Mouse (Mus musculus) midbrain, embryonic 16.5 days (tissue): ENCODE data around the gene Xdh. TPM values are rescaled to one million over a fixed set of nuclear protein-coding genes. Genes with fewer than 3 reads are reported as not detected.
"Not testable (repeated sequence)": the region's sequence is repeated elsewhere in the genome, so short reads cannot be mapped to it uniquely, and the experiment has no call there.

Experiments
- ATAC-seq: fragments of 200-750 bp; cut with Nextera tagmentation; 2 replicates; pipeline ENCODE4 v1.8.0; 2017; ENCODE audit warnings: moderate TSS enrichment
- H3K27ac ChIP-seq: fragments of 300-500 bp; sonication (generic); 2 replicates; pipeline ENCODE4 v1.5.1; 2014; ENCODE audit warnings: mild to moderate bottlenecking, low read length, mixed read lengths
- H3K27me3 ChIP-seq: fragments of 300-500 bp; sonication (generic); 2 replicates; pipeline ENCODE4 v1.6.1; 2014; ENCODE audit warnings: low read depth, low read length, mixed read lengths; ENCODE audit not compliant: control insufficient read depth, insufficient read depth
- H3K36me3 ChIP-seq: fragments of 300-500 bp; sonication (generic); 2 replicates; pipeline ENCODE4 v1.6.1; 2014; ENCODE audit warnings: mild to moderate bottlenecking, low read length, moderate library complexity, mixed read lengths; ENCODE audit not compliant: control insufficient read depth, insufficient read depth
- H3K4me1 ChIP-seq: fragments of 300-500 bp; sonication (generic); 2 replicates; pipeline ENCODE4 v1.6.1; 2014; ENCODE audit warnings: mild to moderate bottlenecking, low read length, mixed read lengths; ENCODE audit not compliant: control insufficient read depth, insufficient read depth
- H3K4me2 ChIP-seq: fragments of 300-500 bp; sonication (generic); 2 replicates; pipeline ENCODE4 v1.6.1; 2014; ENCODE audit warnings: mild to moderate bottlenecking, low read length, mixed read lengths
- H3K4me3 ChIP-seq: fragments of 300-500 bp; sonication (generic); 2 replicates; pipeline ENCODE4 v1.5.1; 2014; ENCODE audit warnings: low read depth, mild to moderate bottlenecking, low read length, moderate library complexity, mixed read lengths
- H3K9ac ChIP-seq: fragments of 300-500 bp; sonication (generic); 2 replicates; pipeline ENCODE4 v1.6.1; 2014; ENCODE audit warnings: low read depth, low read length, mixed read lengths
- H3K9me3 ChIP-seq: fragments of 300-500 bp; sonication (generic); replicated peaks from 2 replicates; pipeline ENCODE4 v1.6.1; 2014; ENCODE audit warnings: mild to moderate bottlenecking, low read length, mixed read lengths; ENCODE audit not compliant: control insufficient read depth, poor library complexity, severe bottlenecking
- WGBS: fragments of 180-500 bp; shearing (Covaris S2); extraction: QIAGEN DNeasy Blood & Tissue Kit; methylation state at CpG from one replicate; pipeline ENCODE4 v1.1.7; 2014; 5-methylcytosine and 5-hydroxymethylcytosine counted together
- polyA plus RNA-seq: library from polyadenylated mRNA; unstranded; fragments of >200 nt; fragmentation: Nextera tagmentation; extraction: Ambion mirVana; gene quantifications from 2 replicates; pipeline ENCODE4 v1.2.1, GENCODE M21; 2015

The Xdh gene
- polyA plus RNA-seq, 1 experiment from 2014 or later, result 0.70 TPM

DNA sequence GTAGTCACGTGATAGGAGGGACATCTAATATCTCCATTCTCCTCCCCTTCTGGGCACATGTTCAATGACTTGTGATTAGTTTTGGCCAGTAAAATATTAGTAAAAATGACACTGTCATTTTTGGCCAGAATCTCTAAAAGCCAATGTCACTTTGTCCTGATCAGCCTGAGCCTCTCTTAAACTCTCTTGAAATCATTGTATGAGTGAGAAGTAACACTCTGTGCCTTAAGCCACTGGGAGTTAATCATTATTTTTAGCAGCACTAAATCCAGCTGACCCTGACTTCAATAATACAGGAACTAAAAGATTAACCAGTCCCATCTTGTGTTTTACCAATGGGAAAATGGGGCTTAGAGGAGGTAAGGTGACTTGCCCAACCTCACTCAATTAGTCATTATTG lies 102.6 kb downstream of the Xdh start:
- no peaks in the 10 kb centered on the region for H3K27me3 ChIP-seq
- H3K9ac ChIP-seq, result no peak overlapping the region
- H3K4me1 ChIP-seq, result no peaks in the 10 kb centered on the region
- H3K4me3 ChIP-seq, result no peak overlapping the region
- H3K27ac ChIP-seq, result no peak overlapping the region
- H3K36me3 ChIP-seq, result no peaks in the 10 kb centered on the region
- 93% methylated on average over 1 of the region's 1 CpGs for WGBS
- no peaks in the 10 kb centered on the region for H3K9me3 ChIP-seq
- no peak for ATAC-seq
- H3K4me2 ChIP-seq, result no peak overlapping the region

DNA sequence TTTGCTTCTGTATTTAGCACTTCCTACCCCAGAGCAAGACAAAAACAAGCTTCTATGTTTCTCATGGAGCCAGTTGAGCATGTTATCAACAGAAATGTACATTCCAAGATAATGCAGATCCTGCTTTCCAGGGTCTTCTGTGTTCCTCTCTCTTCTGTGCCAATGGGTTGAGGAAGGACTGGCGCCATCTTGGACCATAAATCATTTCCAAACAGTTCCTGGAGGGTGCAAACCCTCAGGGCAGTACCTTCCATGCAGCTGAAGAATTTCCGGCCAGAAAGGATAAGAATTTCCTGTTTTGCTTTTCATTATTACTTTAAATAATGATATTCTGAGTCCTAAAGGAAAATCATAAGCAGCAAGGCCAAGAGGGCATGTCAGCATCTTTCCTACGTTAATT lies 104.4 kb downstream of the Xdh start:
- no peak overlapping the region for H3K4me3 ChIP-seq
- H3K9me3 ChIP-seq, result no peaks in the 10 kb centered on the region
- no peak for ATAC-seq
- no peak overlapping the region for H3K27ac ChIP-seq
- no peak overlapping the region for H3K9ac ChIP-seq
- H3K4me1 ChIP-seq, result no peaks in the 10 kb centered on the region
- 84% methylated on average over 3 of the region's 3 CpGs for WGBS
- H3K4me2 ChIP-seq, result no peak overlapping the region
- no peaks in the 10 kb centered on the region for H3K36me3 ChIP-seq
- H3K27me3 ChIP-seq, result no peaks in the 10 kb centered on the region

DNA sequence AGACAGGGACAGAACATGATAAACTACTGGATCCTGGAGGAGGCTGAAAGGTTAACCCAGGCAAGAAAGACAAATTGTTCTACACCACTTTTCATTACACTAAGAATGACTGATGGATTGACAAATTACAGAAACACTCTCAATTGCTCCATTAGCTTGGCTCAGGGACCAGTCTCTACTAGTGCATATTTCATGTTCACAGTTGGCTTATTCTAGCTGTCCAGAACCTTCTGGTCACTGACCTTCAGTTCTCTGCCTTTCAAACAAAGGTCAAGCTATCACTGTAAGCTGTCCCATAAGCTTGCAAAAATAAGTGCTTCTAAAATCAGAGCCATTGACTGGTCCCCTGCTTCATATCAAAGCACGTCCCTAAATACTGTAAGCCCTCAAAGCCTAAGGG lies 107.0 kb downstream of the Xdh start:
- ATAC-seq, result no peak
- H3K36me3 ChIP-seq, result no peaks in the 10 kb centered on the region
- H3K4me3 ChIP-seq, result no peak overlapping the region
- WGBS, result 95% methylated on average over 1 of the region's 1 CpGs
- no peak overlapping the region for H3K27ac ChIP-seq
- no peaks in the 10 kb centered on the region for H3K9me3 ChIP-seq
- H3K4me2 ChIP-seq, result no peak overlapping the region
- H3K9ac ChIP-seq, result no peak overlapping the region
- H3K4me1 ChIP-seq, result no peaks in the 10 kb centered on the region
- no peaks in the 10 kb centered on the region for H3K27me3 ChIP-seq

DNA sequence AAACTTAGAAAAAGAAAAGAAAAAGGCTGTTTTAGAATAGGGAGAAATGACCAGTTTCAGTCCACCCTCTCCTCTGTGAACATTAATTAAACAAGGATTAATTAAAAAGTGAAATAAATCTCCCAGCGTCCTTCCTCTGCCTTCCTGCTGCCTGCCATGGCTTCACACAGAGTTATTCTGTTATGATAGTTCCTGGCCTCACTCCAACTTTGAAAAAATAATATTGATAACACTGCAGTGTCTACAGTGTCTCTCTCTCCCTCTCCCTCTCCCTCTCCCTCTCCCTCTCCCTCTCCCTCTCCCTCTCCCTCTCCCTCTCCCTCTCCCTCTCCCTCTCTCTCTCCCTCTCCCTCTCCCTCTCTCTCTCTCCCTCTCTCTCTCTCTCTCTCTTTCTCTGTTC lies 110.1 kb downstream of the Xdh start:
- H3K4me3 ChIP-seq, H3K27me3 ChIP-seq, H3K9ac ChIP-seq, H3K27ac ChIP-seq, H3K9me3 ChIP-seq, H3K4me1 ChIP-seq, H3K4me2 ChIP-seq, H3K36me3 ChIP-seq, ATAC-seq: not testable (repeated sequence)
- 40% methylated on average over 1 of the region's 1 CpGs for WGBS

DNA sequence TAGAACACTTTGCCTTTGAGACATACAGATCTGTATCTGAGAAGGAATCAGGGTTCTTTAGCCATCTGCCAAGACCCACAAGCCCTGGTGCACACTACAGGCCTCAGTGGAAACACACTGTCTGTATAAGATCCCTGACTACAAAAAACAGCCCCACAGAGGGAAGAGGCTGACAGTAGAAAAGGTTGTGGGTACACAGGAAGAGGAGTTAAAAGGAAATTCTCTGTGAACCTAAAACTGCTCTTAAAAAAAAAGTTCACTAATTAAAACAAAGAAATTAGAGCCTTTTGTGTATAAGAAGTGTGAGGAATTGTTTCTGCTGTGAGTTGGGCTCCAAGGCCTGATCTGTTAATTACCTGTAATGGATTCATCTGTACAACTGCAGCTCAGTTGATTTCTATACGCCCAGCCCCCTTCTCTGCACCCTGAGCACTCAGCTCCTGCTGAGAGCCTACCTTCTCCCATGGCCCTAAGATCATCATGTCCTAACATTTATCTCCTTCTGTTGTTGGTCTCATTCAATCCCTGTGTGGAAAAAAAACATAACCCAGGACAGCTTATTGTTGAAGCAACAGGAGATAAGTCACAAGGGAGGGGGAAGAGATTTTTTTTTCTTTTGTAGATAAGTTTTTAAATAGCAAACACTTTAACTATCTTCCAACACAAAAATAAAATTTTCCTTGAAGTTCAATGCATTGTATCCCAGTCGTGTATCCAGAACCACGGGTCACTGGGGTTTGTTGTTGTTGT lies 110.7 kb downstream of the Xdh start:
- no peaks in the 10 kb centered on the region for H3K4me1 ChIP-seq
- no peak overlapping the region for H3K27ac ChIP-seq
- WGBS, result 60% methylated on average over 3 of the region's 3 CpGs
- no peak for ATAC-seq
- no peak overlapping the region for H3K4me2 ChIP-seq
- no peaks in the 10 kb centered on the region for H3K36me3 ChIP-seq
- no peaks in the 10 kb centered on the region for H3K27me3 ChIP-seq
- no peaks in the 10 kb centered on the region for H3K9me3 ChIP-seq
- H3K9ac ChIP-seq, result no peak overlapping the region
- no peak overlapping the region for H3K4me3 ChIP-seq

DNA sequence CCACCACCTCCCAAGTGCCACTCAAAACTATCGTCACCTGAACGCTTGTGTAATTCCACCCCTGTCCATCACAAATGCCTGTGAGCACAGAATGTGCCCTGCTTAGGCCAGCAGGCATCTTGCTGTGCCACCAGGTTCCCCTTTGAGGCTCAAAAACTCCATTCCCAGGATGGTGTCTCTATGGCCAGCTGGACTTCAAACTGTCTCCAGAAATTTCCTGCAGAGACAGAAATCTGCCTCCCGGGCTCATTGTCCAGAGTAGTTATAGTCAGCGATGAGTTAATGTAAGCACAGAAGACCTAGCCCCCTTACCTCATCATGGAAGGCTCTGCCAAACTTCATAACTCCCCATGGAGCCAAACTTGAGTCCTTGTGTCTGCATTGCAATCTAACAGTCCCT lies 112.8 kb downstream of the Xdh start:
- no peaks in the 10 kb centered on the region for H3K9me3 ChIP-seq
- H3K4me3 ChIP-seq, result no peak overlapping the region
- no peaks in the 10 kb centered on the region for H3K36me3 ChIP-seq
- no peak for ATAC-seq
- no peak overlapping the region for H3K27ac ChIP-seq
- WGBS, result 84% methylated on average over 4 of the region's 4 CpGs
- no peaks in the 10 kb centered on the region for H3K27me3 ChIP-seq
- no peak overlapping the region for H3K9ac ChIP-seq
- H3K4me2 ChIP-seq, result no peak overlapping the region
- H3K4me1 ChIP-seq, result no peaks in the 10 kb centered on the region

DNA sequence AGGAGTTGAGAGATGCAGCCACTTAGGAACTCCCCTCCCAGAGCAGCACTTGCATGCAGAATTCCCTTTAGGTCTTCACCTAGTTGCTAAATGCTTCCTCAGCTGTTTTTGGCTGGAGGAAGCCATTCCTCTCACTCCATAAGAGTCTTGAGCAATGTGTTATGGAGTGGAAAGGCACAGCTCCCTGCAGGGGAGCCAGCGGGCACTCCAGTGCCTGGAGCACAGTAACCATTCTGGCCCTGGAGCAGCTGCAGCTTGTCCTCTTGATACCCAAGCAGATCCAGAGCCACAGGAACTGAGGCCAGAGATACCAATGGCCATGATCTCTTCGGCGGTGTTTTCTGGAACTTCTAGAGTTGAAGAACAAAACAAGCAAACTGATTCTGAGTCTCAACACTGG lies 113.4 kb downstream of the Xdh start:
- no peaks in the 10 kb centered on the region for H3K27me3 ChIP-seq
- no peak overlapping the region for H3K27ac ChIP-seq
- no peak for ATAC-seq
- H3K4me3 ChIP-seq, result no peak overlapping the region
- H3K36me3 ChIP-seq, result no peaks in the 10 kb centered on the region
- H3K4me2 ChIP-seq, result no peak overlapping the region
- H3K9me3 ChIP-seq, result no peaks in the 10 kb centered on the region
- no peaks in the 10 kb centered on the region for H3K4me1 ChIP-seq
- WGBS, result 92% methylated on average over 3 of the region's 3 CpGs
- no peak overlapping the region for H3K9ac ChIP-seq

Other genes with a start within 250 kb of the Xdh start
- gene Galnt14, start 239.7 kb downstream of the Xdh start, polyA plus RNA-seq, result 20.4 and 25.2 TPM in 2 replicates
- gene Ehd3, start 146.1 kb downstream of the Xdh start, polyA plus RNA-seq, result 22.0 and 25.5 TPM in 2 replicates
- 0.12 TPM in 1 of 2 replicates, not detected in the other for gene Srd5a2, start 97.7 kb upstream of the Xdh start, polyA plus RNA-seq